Mouse (Mus musculus) cerebellum, postnatal 14 days (tissue): ENCODE data around the gene Snrnp40.
A peak's percentile ranks its signal among the peaks of the same experiment; 100 is the strongest.

ENCODE experiments used
- DNase-seq, 2 experiments: peaks; one replicate each; pipeline ENCODE4 v3.0.0; 2021; ENCODE audit warnings: mixed read lengths in 2 of 2

The Snrnp40 gene

GRCm38 (mm10) chr4:130359486-130360237 is at the start of gene Snrnp40, which contains the start of gene Zcchc17:
Gene Snrnp40, plus strand, starts transcription at chr4:130360132.
Gene Zcchc17, minus strand, starts transcription at chr4:130359943.
- peak; percentile 100 for DNase-seq

- DNase-seq: no peak
Measured at GRCm38 (mm10) chr4:130312526-130312925, 47.4 kb upstream of the Snrnp40 start.

GRCm38 (mm10) chr4:130313552-130313951 is 46.4 kb upstream of the Snrnp40 start:
- no peak for DNase-seq

- DNase-seq: peak in 1 of 2 experiments; percentile 74
Measured at GRCm38 (mm10) chr4:130315771-130316527, 44.0 kb upstream of the Snrnp40 start.

- no peak for DNase-seq
Measured at GRCm38 (mm10) chr4:130316691-130317090, 43.2 kb upstream of the Snrnp40 start.

- no peak for DNase-seq
Measured at GRCm38 (mm10) chr4:130318122-130318521, 41.8 kb upstream of the Snrnp40 start.

- DNase-seq: no peak
Measured at GRCm38 (mm10) chr4:130319564-130319963, 40.4 kb upstream of the Snrnp40 start.

- DNase-seq: no peak
Measured at GRCm38 (mm10) chr4:130321640-130322039, 38.3 kb upstream of the Snrnp40 start.

- no peak for DNase-seq
Measured at GRCm38 (mm10) chr4:130322567-130322966, 37.4 kb upstream of the Snrnp40 start.

- no peak for DNase-seq
Measured at GRCm38 (mm10) chr4:130323165-130323564, 36.8 kb upstream of the Snrnp40 start.

GRCm38 (mm10) chr4:130323607-130324006 is 36.3 kb upstream of the Snrnp40 start:
- DNase-seq: peak in 1 of 2 experiments; percentile 42

- DNase-seq: no peak
Measured at GRCm38 (mm10) chr4:130325446-130325845, 34.5 kb upstream of the Snrnp40 start.

- peak; percentile 80 for DNase-seq
Measured at GRCm38 (mm10) chr4:130327366-130327765, 32.6 kb upstream of the Snrnp40 start.

GRCm38 (mm10) chr4:130335867-130336266 is 24.1 kb upstream of the Snrnp40 start:
- DNase-seq: no peak

GRCm38 (mm10) chr4:130341691-130342090 is 18.2 kb upstream of the Snrnp40 start:
- DNase-seq: peak; percentile 66 to 76

- DNase-seq: peak in 1 of 2 experiments; percentile 28
Measured at GRCm38 (mm10) chr4:130349666-130350065, 10.3 kb upstream of the Snrnp40 start.

GRCm38 (mm10) chr4:130350690-130351422 is 9.1 kb upstream of the Snrnp40 start:
- DNase-seq: no peak

- DNase-seq: no peak
Measured at GRCm38 (mm10) chr4:130352588-130352987, 7.3 kb upstream of the Snrnp40 start.

GRCm38 (mm10) chr4:130357946-130358345 is 2.0 kb upstream of the Snrnp40 start:
- no peak for DNase-seq

GRCm38 (mm10) chr4:130360238-130360590 is 282 bp downstream of the Snrnp40 start:
- DNase-seq: no peak

- peak; percentile 24 to 34 for DNase-seq
Measured at GRCm38 (mm10) chr4:130376675-130377074, 16.7 kb downstream of the Snrnp40 start.

GRCm38 (mm10) chr4:130377500-130377899 is 17.6 kb downstream of the Snrnp40 start:
- no peak for DNase-seq

- DNase-seq: no peak
Measured at GRCm38 (mm10) chr4:130379181-130379580, 19.2 kb downstream of the Snrnp40 start.
